Mouse (Mus musculus) NIH3T3 (cell line): Measurements from ENCODE around the gene Kcnh7.

Experiments
- DNase-seq: peaks from one replicate; pipeline ENCODE4 v3.0.0-alpha.2; 2012; ENCODE audit warnings: low read depth

Kcnh7 gene

DNA sequence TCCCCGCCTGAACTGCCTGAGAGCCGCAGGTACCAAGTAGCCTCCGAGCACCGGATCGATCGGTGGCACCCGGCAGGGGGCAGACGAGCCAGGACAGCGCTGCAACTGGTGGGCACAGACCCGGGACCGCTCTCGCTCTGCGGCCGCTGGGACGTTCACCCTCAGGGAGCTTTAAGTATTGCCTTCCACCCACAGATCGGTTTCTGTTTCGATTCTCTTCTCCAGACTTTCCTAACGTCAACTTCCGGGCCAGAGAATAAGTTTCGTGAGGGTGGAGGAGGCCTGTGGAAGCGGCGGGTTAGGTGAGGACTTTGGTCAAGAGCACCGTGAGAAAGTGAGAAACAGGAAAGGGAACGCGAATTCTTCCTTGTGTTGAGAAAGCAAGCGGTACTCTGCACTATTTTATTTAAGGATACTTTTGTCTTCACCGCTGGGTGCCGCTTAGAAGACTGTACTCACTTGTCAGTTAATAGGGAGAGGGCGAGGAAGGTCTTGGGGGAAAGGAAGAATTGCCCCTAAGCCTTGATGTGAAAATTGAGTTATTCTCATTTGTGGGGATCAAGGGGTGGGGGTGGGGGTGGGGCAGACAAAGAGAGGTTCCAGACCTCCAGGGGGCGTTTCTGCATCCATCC is 538.0 kb downstream of the Kcnh7 start, which contains the start of gene Ifih1:
Gene Ifih1, minus strand, starts transcription at position 242 of the 632 bp plus-strand sequence.
- DNase-seq: peak; percentile 28

DNA sequence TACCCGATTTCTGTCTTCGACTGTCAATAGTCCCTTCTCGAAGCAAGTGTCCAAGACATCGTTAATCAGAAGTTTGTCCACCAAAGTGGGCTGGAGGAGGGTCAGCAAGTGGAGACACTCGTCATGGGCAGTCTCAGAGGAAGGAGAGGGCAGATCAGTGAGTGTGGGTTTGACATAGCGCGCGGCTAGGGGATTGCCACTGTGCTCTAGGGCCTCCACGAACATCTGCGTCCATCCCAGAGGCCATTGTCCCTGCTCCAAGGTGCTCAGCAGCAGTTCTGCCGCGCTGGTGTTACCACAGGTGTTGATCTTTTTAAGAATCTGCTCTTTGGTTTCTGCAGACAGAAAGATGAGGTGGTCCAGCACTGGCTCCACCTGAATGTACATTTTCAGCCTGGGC is 538.6 kb downstream of the Kcnh7 start:
- no peak for DNase-seq

DNA sequence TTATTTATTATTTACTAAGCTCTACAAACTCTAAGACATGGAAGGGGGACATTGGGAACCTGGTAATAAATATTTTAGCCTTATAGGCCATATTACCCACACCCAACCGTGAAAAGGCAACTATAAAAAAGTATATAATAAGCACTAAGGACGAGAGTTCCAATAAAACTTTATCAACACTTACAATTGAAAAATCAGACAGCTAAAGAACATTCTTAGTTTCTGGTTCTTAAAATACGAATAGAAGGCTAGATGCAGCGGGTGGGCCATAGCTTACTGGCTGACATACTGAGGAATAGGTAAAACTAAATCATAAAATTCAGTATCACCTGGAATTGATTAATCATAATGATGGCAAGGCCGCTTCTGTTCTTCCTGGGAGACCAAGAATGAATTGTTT is 539.2 kb downstream of the Kcnh7 start:
- DNase-seq: no peak
